Mouse (Mus musculus) small intestine, adult 2 months (tissue): Measurements from ENCODE around the gene Hba-a1.

Experiments used
- CTCF ChIP-seq: fragments of 200-500 bp; IDR thresholded peaks from 2 replicates; pipeline ENCODE4 v1.5.1; 2012; ENCODE audit warnings: low read depth, mild to moderate bottlenecking, control low read depth, inconsistent platforms, low read length, moderate library complexity, mixed read lengths; ENCODE audit not compliant: insufficient replicate concordance, insufficient read length; ENCODE audit errors: extremely low read depth
- POLR2A ChIP-seq: fragments of 200-500 bp; IDR thresholded peaks from 2 replicates; pipeline ENCODE4 v1.6.1; 2012; ENCODE audit warnings: low read depth, mild to moderate bottlenecking, control low read depth, inconsistent platforms, low read length, moderate library complexity

GRCm38 (mm10) chr11:32247068-32247467 lies 36.2 kb upstream of the Hba-a1 start:
- peak; percentile 6; the same call in 1 of the 2 replicates for TF ChIP-seq CTCF
- TF ChIP-seq POLR2A: no peak
